Mouse (Mus musculus): ENCODE data around the gene Eif1b. TPM values are rescaled to one million over a fixed set of nuclear protein-coding genes. Genes with fewer than 3 reads are reported as not detected.

Eif1b gene
- polyA plus RNA-seq (2014; fragmentation: Nextera tagmentation; extraction: Ambion mirVana) = 454 and 479 TPM in 2 replicates

GRCm38 (mm10) chr9:120492010-120492399 is at the start of gene Eif1b:
Eif1b (plus strand) TSS chr9:120492232.
- Histone ChIP-seq H3K27ac (ENCODE audit: low read depth, low read length) (peak within 1 kb of the TSS; percentile 93), H3K9ac (ENCODE audit: low read length) (peak within 1 kb of the TSS; percentile 100), H3K9me3 (replicated peaks; ENCODE audit: control insufficient read depth, low read length) (no peaks in the 10 kb centered on the region), H3K36me3 (ENCODE audit: control insufficient read depth, insufficient read depth, low read length) (peaks cover 26% of the 10 kb centered on the region), H3K4me1 (ENCODE audit: control insufficient read depth, insufficient read depth, low read length) (0 out of 2 replicates have a peak, but pooled peaks cover 7% of the 10 kb centered on the region), H3K4me2 (ENCODE audit: low read length) (peak within 1 kb of the TSS; percentile 79), H3K4me3 (ENCODE audit: low read depth, low read length) (peak within 1 kb of the TSS; percentile 100), H3K27me3 (replicated peaks; ENCODE audit: control insufficient read depth, insufficient read depth, low read length) (no peaks in the 10 kb centered on the region)
- peak; percentile 30; the same call in 1 of the 2 replicates for ATAC-seq
- peak; percentile 27 for DNase-seq (ENCODE audit: low spot score)
- WGBS = 2% methylated on average over 19 of the region's 19 CpGs

- Histone ChIP-seq H3K27ac (ENCODE audit: low read depth, low read length) (peak overlapping the region; percentile 80), H3K4me1 (ENCODE audit: control insufficient read depth, insufficient read depth, low read length) (peaks cover 8% of the 10 kb centered on the region; the same call in 1 of the 2 replicates), H3K4me2 (ENCODE audit: low read length) (no peak overlapping the region), H3K36me3 (ENCODE audit: control insufficient read depth, insufficient read depth, low read length) (no peaks in the 10 kb centered on the region), H3K27me3 (replicated peaks; ENCODE audit: control insufficient read depth, insufficient read depth, low read length) (no peaks in the 10 kb centered on the region), H3K9ac (ENCODE audit: low read length) (no peak overlapping the region), H3K4me3 (ENCODE audit: low read depth, low read length) (no peak overlapping the region), H3K9me3 (replicated peaks; ENCODE audit: control insufficient read depth, low read length) (no peaks in the 10 kb centered on the region)
- peak; percentile 80 for DNase-seq (ENCODE audit: low spot score)
- 32% methylated on average over 9 of the region's 9 CpGs for whole genome bisulfite sequencing
- peak; percentile 93 for ATAC-seq
Measured at GRCm38 (mm10) chr9:120444642-120445041, 47.4 kb upstream of the Eif1b start.

DNA sequence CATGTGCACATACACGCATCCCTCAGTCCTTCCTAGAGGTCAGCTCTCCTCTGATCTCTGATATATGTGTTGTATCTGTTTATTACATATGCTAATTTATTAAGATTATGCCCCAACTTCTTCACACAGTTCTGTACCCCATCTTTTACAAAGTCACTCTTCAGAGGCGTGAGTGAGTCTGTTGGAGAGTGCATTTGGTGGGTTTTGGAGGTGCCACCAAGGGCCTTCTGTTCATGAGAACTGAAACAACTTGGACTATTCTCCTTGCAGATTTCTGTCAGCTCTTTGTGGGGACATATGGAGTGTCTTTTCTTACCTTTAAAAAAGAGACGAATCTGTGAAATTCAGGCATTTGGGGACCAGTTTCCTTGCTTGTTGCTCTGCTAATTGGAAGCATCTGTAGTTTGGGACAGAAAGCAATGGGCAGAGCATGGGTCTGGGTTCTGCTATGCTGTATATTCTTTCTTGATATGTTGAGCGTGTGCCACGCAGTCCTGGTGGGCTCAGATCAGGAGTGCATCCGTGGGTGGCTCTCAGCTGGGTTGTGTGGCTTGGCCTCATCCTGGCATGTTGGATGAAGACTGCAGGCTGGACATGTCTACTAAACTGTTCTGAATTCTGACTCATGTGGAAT is 42.2 kb upstream of the Eif1b start:
- peak; percentile 60; the same call in 1 of the 2 replicates for ATAC-seq
- no peak overlapping the region for H3K9ac ChIP-seq (ENCODE audit: low read length)
- no peak overlapping the region for H3K4me2 ChIP-seq (ENCODE audit: low read length)
- 69% methylated on average over 6 of the region's 6 CpGs for WGBS
- no peaks in the 10 kb centered on the region for H3K27me3 ChIP-seq (replicated peaks; ENCODE audit: control insufficient read depth, insufficient read depth, low read length)
- H3K36me3 ChIP-seq (ENCODE audit: control insufficient read depth, insufficient read depth, low read length) = no peaks in the 10 kb centered on the region
- peak; percentile 56 for DNase-seq (ENCODE audit: low spot score)
- H3K27ac ChIP-seq (ENCODE audit: low read depth, low read length) = 0 out of 2 replicates have a peak overlapping the region, but pooled peaks have one; percentile 21
- H3K4me1 ChIP-seq (ENCODE audit: control insufficient read depth, insufficient read depth, low read length) = peaks cover 3% of the 10 kb centered on the region; the same call in 1 of the 2 replicates
- H3K4me3 ChIP-seq (ENCODE audit: low read depth, low read length) = no peak overlapping the region
- no peaks in the 10 kb centered on the region for H3K9me3 ChIP-seq (replicated peaks; ENCODE audit: control insufficient read depth, low read length)

DNA sequence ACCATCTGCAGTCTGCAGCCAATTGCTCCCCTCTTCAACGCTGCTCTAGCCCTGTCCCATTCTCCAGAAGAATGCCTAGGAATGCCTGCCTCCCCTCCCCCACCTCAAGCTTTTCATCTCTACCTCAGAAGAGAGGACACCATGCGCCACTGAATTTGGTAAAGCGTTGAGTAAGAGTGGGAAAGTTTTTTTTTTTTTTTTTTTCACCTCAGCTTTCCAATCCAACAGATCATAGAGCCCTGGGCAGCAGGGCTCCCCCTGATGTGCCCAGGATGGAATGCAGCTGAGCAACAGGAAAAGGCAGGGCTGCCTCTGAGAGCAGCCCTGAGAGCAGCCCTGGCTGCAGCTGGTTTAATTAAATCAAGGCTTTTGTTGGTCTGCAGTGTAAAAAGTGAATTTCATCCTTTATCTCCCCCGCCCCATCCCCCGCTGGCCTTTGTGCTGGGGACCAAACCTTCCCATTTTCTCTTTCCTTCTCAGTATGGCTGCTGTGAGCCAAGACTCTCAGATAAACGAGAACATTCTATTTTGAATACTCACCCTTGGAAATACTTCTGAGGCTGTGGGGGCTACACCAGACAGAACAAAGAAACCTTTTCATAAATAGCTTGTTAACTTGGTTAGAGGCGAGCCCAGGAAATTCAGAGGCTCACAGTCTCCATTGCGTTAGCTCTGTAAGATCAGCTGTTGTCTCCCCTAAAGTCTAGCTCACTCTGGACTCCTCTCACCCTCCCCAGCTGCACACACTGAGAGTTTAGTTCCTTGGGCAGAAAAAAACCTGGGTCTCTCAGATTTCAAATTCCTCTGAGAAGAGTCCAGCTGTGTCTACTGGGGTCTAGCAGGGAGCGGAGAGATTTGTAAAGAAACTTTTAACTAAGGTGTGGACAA is 36.0 kb upstream of the Eif1b start:
- Histone ChIP-seq H3K27ac (ENCODE audit: low read depth, low read length) (peak overlapping the region; percentile 87), H3K27me3 (replicated peaks; ENCODE audit: control insufficient read depth, insufficient read depth, low read length) (no peaks in the 10 kb centered on the region), H3K36me3 (ENCODE audit: control insufficient read depth, insufficient read depth, low read length) (no peaks in the 10 kb centered on the region), H3K9me3 (replicated peaks; ENCODE audit: control insufficient read depth, low read length) (no peaks in the 10 kb centered on the region), H3K9ac (ENCODE audit: low read length) (no peak overlapping the region), H3K4me2 (ENCODE audit: low read length) (no peak overlapping the region), H3K4me3 (ENCODE audit: low read depth, low read length) (no peak overlapping the region), H3K4me1 (ENCODE audit: control insufficient read depth, insufficient read depth, low read length) (peaks cover 11% of the 10 kb centered on the region)
- ATAC-seq (peak; percentile 93), DNase-seq (ENCODE audit: low spot score) (peak; percentile 86)
- 3% methylated on average over 9 of the region's 9 CpGs for WGBS

DNA sequence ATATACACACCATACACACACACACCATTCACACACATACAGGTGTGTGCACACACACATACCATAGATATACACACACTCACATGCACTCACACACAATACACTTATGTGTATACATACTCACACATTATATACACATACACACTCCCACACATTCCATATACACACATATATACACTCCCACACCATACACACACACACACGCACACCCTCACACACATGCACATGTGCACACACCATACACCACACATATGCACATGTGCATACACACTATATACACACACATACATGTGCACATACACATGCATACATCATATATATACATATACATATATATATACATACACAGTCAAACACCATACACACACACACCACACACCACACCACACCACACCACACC is 21.6 kb upstream of the Eif1b start:
- Histone ChIP-seq H3K36me3 (ENCODE audit: control insufficient read depth, insufficient read depth, low read length) (no peaks in the 10 kb centered on the region), H3K27me3 (replicated peaks; ENCODE audit: control insufficient read depth, insufficient read depth, low read length) (no peaks in the 10 kb centered on the region), H3K27ac (ENCODE audit: low read depth, low read length) (no peak overlapping the region), H3K4me3 (ENCODE audit: low read depth, low read length) (no peak overlapping the region), H3K4me2 (ENCODE audit: low read length) (no peak overlapping the region), H3K9ac (ENCODE audit: low read length) (no peak overlapping the region), H3K9me3 (replicated peaks; ENCODE audit: control insufficient read depth, low read length) (no peaks in the 10 kb centered on the region), H3K4me1 (ENCODE audit: control insufficient read depth, insufficient read depth, low read length) (no peaks in the 10 kb centered on the region)
- 96% methylated on average over 1 of the region's 1 CpGs for WGBS
- DNase-seq (ENCODE audit: low spot score) (no peak), ATAC-seq (no peak)

DNA sequence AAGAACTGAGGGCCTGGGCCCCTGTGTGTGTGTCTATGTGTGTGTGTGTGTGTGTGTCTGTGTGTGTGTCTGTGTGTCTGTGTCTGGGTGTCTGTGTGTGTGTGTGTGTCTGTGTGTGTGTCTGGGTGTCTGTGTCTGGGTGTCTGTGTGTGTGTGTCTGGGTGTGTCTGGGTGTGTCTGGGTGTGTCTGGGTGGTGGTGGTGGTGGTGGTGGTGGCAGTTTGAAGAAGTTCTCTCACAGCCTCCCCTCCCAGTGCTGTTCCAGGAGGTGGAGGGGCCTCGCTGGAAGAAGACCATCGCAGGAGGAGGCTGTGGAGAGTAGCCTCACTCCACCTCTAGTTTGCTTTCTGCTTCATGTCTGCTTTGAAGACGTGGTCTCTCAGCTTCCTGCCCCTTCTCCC is 10.4 kb upstream of the Eif1b start:
- Histone ChIP-seq H3K9me3 (replicated peaks; ENCODE audit: control insufficient read depth, low read length) (no peaks in the 10 kb centered on the region), H3K4me2 (ENCODE audit: low read length) (no peak overlapping the region), H3K36me3 (ENCODE audit: control insufficient read depth, insufficient read depth, low read length) (no peaks in the 10 kb centered on the region), H3K9ac (ENCODE audit: low read length) (no peak overlapping the region), H3K4me1 (ENCODE audit: control insufficient read depth, insufficient read depth, low read length) (peaks cover 6% of the 10 kb centered on the region; the same call in 1 of the 2 replicates), H3K27me3 (replicated peaks; ENCODE audit: control insufficient read depth, insufficient read depth, low read length) (no peaks in the 10 kb centered on the region), H3K4me3 (ENCODE audit: low read depth, low read length) (no peak overlapping the region), H3K27ac (ENCODE audit: low read depth, low read length) (no peak overlapping the region)
- ATAC-seq (no peak), DNase-seq (ENCODE audit: low spot score) (no peak)
- 84% methylated on average over 3 of the region's 3 CpGs for WGBS

GRCm38 (mm10) chr9:120482382-120482781 is 9.7 kb upstream of the Eif1b start:
- Histone ChIP-seq H3K36me3 (ENCODE audit: control insufficient read depth, insufficient read depth, low read length) (no peaks in the 10 kb centered on the region), H3K9ac (ENCODE audit: low read length) (no peak overlapping the region), H3K4me3 (ENCODE audit: low read depth, low read length) (no peak overlapping the region), H3K27ac (ENCODE audit: low read depth, low read length) (no peak overlapping the region), H3K4me2 (ENCODE audit: low read length) (no peak overlapping the region), H3K27me3 (replicated peaks; ENCODE audit: control insufficient read depth, insufficient read depth, low read length) (no peaks in the 10 kb centered on the region), H3K9me3 (replicated peaks; ENCODE audit: control insufficient read depth, low read length) (no peaks in the 10 kb centered on the region), H3K4me1 (ENCODE audit: control insufficient read depth, insufficient read depth, low read length) (peaks cover 6% of the 10 kb centered on the region; the same call in 1 of the 2 replicates)
- DNase-seq (ENCODE audit: low spot score) (no peak), ATAC-seq (no peak)
- WGBS = 92% methylated on average over 4 of the region's 4 CpGs

DNA sequence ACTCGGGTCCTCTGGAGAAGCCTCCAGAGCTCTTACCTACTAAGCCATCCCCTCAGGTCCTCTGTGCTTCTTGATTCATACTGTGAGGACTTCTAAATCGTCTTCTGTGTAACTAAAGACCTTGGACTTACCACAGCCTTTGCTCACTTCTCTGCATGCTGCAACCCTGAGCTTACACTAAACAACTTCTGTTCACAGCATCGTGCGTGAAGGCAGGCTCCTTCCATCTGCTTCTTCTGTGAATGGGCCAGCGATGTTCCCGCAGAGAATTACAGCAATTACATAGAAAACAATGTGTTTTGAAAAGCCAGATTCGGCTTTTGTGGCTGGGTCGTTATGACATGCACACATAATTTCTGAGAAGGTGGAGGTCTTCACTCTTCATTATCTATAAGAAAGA is 8.9 kb upstream of the Eif1b start:
- Histone ChIP-seq H3K27me3 (replicated peaks; ENCODE audit: control insufficient read depth, insufficient read depth, low read length) (no peaks in the 10 kb centered on the region), H3K36me3 (ENCODE audit: control insufficient read depth, insufficient read depth, low read length) (no peaks in the 10 kb centered on the region), H3K4me3 (ENCODE audit: low read depth, low read length) (no peak overlapping the region), H3K9me3 (replicated peaks; ENCODE audit: control insufficient read depth, low read length) (no peaks in the 10 kb centered on the region), H3K27ac (ENCODE audit: low read depth, low read length) (0 out of 2 replicates have a peak overlapping the region, but pooled peaks have one; percentile 6), H3K9ac (ENCODE audit: low read length) (no peak overlapping the region), H3K4me1 (ENCODE audit: control insufficient read depth, insufficient read depth, low read length) (peaks cover 3% of the 10 kb centered on the region; the same call in 1 of the 2 replicates), H3K4me2 (ENCODE audit: low read length) (no peak overlapping the region)
- WGBS = 42% methylated on average over 8 of the region's 8 CpGs
- peak; percentile 55 for DNase-seq (ENCODE audit: low spot score)
- no peak for ATAC-seq

All from forebrain, embryonic 14.5 days (tissue).